Mouse (Mus musculus) megakaryocyte, embryonic 14.5 days (primary cell): ENCODE data around the gene Dgkd. TPM values are rescaled to one million over a fixed set of nuclear protein-coding genes. Genes with fewer than 3 reads are reported as not detected.
"Not testable (repeated sequence)": the region's sequence is repeated elsewhere in the genome, so short reads cannot be mapped to it uniquely, and the experiment has no call there.

Source experiments
- H3K27me3 ChIP-seq: replicated peaks from 2 replicates; pipeline ENCODE3; 2012; ENCODE audit warnings: inconsistent platforms
- H3K36me3 ChIP-seq: replicated peaks from 2 replicates; pipeline ENCODE3; 2012; ENCODE audit warnings: low read length, inconsistent platforms, mixed read lengths
- H3K4me1 ChIP-seq: 2 replicates; pipeline ENCODE4 v1.6.1; 2012; ENCODE audit warnings: inconsistent platforms
- H3K4me3 ChIP-seq: replicated peaks from 2 replicates; pipeline ENCODE3; 2012; ENCODE audit warnings: moderate library complexity, mild to moderate bottlenecking, inconsistent platforms
- H3K9me3 ChIP-seq: 2 replicates; pipeline ENCODE4 v1.6.1; 2012; ENCODE audit warnings: inconsistent platforms
- FLI1 ChIP-seq: IDR thresholded peaks from 2 replicates; pipeline ENCODE4 v1.6.1; 2012; ENCODE audit warnings: low read length, inconsistent platforms, mixed read lengths
- GATA1 ChIP-seq: IDR thresholded peaks from 3 replicates; pipeline ENCODE4 v1.6.1; 2012; ENCODE audit warnings: mixed read lengths, low read length, inconsistent platforms, borderline replicate concordance
- polyA plus RNA-seq: library from polyadenylated mRNA; stranded (reverse); fragments of >175 nt; gene quantifications from 2 replicates; pipeline ENCODE4 v1.2.3, GENCODE M21; 2012; ENCODE audit warnings: low replicate concordance; ENCODE audit not compliant: insufficient read depth

The Dgkd gene
- polyA plus RNA-seq, 1 experiment, result 24.3 TPM

DNA sequence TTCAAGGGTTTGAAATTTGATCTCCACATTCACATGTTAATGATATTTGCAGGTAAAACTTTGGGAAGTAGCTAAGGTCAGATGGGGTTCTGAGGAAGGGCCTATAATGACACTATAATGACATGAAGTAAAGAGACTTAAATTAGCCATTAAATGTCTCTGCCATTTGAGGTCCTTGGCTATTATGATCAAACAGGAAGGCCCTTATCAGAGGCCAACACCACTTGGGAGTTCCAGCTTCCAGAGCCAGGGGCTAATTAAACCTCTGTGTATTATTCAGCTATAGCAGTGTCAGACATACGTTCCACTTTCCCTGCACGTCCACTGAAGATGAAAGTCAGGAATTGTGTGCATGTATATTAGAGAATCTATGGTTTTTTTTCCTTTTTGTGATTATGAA is 26.6 kb upstream of the Dgkd start:
- Histone ChIP-seq H3K36me3 (peaks cover 37% of the 10 kb centered on the region), H3K4me1 (peaks cover 61% of the 10 kb centered on the region), H3K9me3 (no peaks in the 10 kb centered on the region), H3K27me3 (no peaks in the 10 kb centered on the region), H3K4me3 (no peak overlapping the region)
- TF ChIP-seq FLI1 (no peak), GATA1 (no peak)

DNA sequence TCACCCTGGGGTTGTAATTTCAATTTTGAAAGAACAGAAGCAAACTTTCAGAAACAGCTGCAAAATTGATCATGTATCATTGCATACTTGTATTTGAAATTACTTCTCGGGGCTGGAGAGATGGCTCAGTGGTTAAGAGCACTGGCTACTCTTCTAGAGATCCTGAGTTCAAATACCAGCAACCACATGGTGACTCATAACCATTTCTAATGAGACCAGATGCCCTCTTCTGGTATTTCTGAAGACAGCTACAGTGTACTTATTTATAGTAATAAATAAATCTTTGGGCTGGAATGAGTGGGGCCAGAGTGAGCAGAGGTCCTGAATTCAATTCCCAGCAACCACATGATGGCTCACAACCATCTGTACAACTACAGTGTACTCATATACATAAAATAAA is 25.6 kb upstream of the Dgkd start:
- Histone ChIP-seq H3K4me1 (peaks cover 58% of the 10 kb centered on the region), H3K36me3 (peaks cover 47% of the 10 kb centered on the region)
- not testable (repeated sequence) for H3K9me3 ChIP-seq, H3K4me3 ChIP-seq, H3K27me3 ChIP-seq

DNA sequence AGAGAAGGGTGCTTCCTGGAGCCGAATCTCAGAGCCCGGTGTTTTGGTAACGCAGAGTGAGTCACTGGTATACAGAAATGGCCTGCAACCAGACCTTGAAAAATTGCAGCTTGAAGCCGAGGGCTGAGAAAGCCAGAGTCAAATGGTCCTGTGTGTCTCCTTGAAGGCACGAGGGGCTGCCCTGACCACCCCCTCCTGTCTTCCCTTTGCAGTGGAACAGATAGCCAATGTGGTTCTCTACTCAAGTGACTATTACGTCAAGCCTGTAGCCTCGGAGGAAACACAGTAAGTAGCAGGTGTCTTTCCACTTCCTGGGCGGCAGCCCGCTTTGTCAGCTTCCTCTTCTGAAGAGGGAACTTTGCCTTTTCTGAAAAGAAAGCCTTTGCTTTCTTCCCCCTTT is 24.9 kb upstream of the Dgkd start:
- H3K9me3 ChIP-seq, result no peaks in the 10 kb centered on the region
- peaks cover 49% of the 10 kb centered on the region for H3K36me3 ChIP-seq
- no peak for TF ChIP-seq GATA1
- TF ChIP-seq FLI1, result no peak
- H3K4me3 ChIP-seq, result peak overlapping the region; percentile 69
- H3K4me1 ChIP-seq, result peaks cover 54% of the 10 kb centered on the region
- no peaks in the 10 kb centered on the region for H3K27me3 ChIP-seq

DNA sequence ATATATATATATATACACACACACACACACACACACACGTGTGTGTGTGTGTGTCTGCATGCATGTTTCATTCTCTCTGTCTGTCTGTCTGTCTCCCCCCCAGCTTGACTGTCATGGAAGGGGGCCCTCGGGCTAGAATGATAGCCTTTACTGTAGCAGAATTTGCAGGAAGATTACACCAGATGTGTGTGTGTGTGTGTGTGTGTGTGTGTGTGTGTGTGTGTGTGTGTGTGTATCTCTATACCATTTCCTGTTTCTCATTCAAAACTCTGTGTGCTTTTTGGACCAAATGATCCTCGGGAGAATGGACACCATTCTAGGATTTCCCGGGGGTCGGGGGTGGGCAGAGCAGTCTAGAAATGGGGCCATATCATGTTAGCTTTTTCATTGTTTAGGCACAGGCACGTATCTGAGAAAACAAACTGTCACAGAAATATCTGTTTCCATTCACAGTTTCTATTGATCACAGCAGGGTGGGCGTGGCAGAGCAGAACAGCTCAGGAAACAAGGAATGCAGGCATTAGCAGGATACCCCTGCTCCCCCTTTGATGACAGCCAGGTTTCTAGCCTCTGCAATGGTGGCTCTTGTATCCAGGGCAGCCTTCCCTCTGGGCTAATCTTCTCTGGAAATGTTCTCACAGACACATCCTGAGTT is 24.0 kb upstream of the Dgkd start:
- no peaks in the 10 kb centered on the region for H3K27me3 ChIP-seq
- no peak overlapping the region for H3K4me3 ChIP-seq
- TF ChIP-seq FLI1 (no peak), GATA1 (no peak)
- H3K4me1 ChIP-seq, result peaks cover 54% of the 10 kb centered on the region
- H3K9me3 ChIP-seq, result no peaks in the 10 kb centered on the region
- H3K36me3 ChIP-seq, result peaks cover 47% of the 10 kb centered on the region

DNA sequence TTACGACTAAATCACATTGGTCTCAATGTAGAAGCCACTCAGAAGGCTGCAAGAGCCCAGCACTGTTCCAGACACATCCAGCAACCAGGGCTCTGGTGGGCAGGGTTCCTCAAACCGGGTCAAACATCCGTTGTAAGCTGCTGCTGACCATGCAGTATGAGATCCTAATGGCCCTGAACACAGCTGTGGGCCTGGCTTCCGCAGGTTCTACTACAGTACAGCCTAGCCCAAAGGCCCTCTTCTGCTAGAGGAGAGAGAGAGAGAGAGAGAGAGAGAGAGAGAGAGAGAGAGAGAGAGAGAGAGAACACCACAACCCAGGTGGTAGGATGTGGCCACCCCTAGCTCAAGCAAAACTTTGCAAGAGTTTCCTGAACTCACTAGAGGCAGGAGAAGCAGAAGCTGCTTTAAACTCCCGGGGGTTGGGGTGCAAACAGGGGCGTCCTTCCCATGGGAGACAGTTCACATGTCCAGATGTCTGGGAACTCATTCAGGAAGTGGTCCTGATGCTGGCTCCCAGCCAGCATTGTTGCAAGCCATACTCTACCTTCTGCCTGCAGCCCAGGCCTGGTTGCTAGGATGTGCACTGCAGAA is 23.4 kb upstream of the Dgkd start:
- Histone ChIP-seq H3K4me1 (peaks cover 50% of the 10 kb centered on the region), H3K4me3 (no peak overlapping the region), H3K9me3 (no peaks in the 10 kb centered on the region), H3K36me3 (peaks cover 45% of the 10 kb centered on the region), H3K27me3 (no peaks in the 10 kb centered on the region)
- no peak for TF ChIP-seq GATA1
- no peak for TF ChIP-seq FLI1

DNA sequence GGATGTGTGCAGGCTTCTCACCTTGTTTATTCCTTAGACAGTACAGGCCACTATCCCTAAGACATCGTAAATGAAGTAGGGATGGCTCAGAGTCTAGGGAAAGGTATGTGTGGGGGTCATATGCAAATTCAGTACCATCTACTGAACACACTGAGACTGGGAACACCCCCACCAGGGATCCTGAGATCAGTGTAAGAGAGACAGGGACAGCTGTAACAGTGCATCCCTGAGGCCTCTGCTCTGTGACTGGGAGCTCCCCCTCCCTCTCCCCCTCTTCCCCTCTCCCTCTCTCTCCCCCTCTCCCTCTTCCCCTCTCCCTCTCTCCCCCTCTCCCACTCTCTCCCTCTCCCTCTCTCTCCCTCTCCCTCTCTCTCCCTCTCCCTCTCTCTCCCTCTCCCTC is 16.6 kb upstream of the Dgkd start:
- Histone ChIP-seq H3K4me3 (no peak overlapping the region), H3K27me3 (peaks cover 9% of the 10 kb centered on the region), H3K36me3 (peaks cover 30% of the 10 kb centered on the region), H3K4me1 (peaks cover 18% of the 10 kb centered on the region), H3K9me3 (no peaks in the 10 kb centered on the region; the same call in 1 of the 2 replicates)
- TF ChIP-seq GATA1, result no peak
- TF ChIP-seq FLI1, result no peak

DNA sequence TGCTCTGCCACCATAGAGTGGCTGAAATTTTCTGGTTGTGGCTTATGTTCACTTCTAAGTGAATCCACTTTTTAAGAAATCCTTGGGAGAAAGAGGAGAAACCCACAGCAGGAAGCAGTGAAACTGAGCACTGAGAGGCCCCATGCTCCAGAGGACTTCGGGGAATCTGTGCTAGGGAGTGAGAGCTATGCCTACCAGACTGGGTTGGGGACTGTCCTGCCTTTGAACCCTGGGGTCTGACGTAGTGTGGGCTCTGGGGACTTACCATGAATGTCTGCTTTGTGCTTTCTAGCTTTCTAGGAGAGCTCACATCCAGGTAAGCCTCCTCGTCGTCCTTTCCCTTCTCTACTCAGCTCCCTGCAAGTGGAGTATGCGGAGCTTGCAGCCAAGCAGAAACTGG is 16.1 kb upstream of the Dgkd start:
- TF ChIP-seq GATA1 (no peak), FLI1 (no peak)
- no peaks in the 10 kb centered on the region; the same call in 1 of the 2 replicates for H3K9me3 ChIP-seq
- H3K4me1 ChIP-seq, result peaks cover 18% of the 10 kb centered on the region
- peaks cover 9% of the 10 kb centered on the region for H3K27me3 ChIP-seq
- H3K4me3 ChIP-seq, result no peak overlapping the region
- peaks cover 24% of the 10 kb centered on the region for H3K36me3 ChIP-seq

DNA sequence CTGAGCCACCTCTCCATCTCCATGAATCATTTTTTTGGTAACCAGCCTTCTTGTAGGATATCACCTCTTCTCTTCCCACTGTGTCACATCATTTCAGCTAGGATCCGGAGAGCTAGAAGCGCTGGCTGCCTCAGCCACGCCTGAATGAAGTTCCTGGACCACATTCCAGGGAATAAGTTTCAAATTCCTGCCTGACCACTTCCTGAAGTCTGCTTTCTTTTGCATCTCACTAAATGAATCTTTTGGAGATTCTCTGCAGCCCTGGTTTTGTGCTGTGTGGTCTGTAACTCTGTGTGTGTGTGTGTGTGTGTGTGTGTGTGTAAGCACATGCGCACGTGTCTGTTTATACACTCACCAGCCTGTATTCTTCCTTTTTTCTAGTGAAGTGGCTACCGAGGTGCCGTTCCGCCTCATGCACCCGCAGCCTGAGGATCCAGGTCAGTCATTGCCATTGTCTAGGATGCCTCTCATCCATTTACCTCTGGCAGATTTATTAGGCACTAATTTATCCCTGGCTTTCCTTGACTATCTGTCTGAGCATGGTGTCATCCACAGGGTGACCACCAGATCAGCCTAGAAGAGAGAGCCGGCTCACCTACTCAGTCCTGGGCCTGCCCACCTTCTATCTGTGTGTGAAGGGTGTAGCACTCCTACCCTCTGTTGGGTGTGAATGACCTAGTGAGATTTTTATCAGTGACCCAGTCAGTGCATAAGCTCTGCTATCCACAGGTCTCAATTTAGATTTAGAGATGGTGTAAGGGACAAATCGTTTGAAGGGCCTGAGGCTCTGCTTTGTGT is 12.5 kb upstream of the Dgkd start:
- Histone ChIP-seq H3K36me3 (peaks cover 12% of the 10 kb centered on the region), H3K4me3 (no peak overlapping the region), H3K27me3 (peaks cover 9% of the 10 kb centered on the region), H3K4me1 (peaks cover 18% of the 10 kb centered on the region), H3K9me3 (peaks cover under 1% of the 10 kb centered on the region; the same call in 1 of the 2 replicates)
- no peak for TF ChIP-seq FLI1
- no peak for TF ChIP-seq GATA1

DNA sequence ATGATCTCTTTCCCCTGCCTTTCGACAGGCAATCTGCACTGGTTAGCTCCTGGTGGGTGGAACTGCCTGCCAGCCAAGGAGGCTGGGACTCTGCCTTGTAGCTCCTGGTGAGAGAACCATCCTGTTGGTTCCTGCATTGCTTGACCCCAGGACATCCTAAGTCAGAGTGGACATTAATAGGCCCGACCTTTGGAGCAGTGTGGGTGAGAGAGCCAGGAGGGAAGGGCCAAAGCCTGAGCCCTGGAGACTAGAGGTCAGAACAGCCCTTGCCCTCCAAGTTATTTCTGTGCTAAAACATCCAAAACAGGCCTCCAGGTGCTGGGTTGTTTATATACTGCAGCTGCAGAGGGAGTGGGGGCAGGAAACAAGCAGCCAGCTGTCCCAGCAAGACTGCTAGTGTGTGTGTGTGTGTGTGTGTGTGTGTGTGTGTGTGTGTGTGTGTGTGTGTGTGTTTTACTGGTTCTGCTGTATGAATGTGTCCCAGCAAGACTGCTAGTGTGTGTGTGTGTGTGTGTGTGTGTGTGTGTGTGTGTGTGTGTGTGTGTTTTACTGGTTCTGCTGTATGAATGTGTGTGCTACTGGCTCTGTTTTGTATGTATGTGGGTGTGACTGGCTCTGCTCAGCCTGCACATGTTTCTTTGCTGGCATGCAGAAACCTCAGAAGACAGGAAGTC is 6.1 kb upstream of the Dgkd start:
- H3K9me3 ChIP-seq, result peaks cover 10% of the 10 kb centered on the region; the same call in 1 of the 2 replicates
- no peaks in the 10 kb centered on the region for H3K27me3 ChIP-seq
- TF ChIP-seq FLI1 (no peak), GATA1 (no peak)
- no peak overlapping the region for H3K4me3 ChIP-seq
- H3K36me3 ChIP-seq, result peaks cover 20% of the 10 kb centered on the region
- peaks cover 55% of the 10 kb centered on the region for H3K4me1 ChIP-seq
